9 mouse cellular contexts compared by ENCODE assay signal in genomic region chr16:11317324-11317723, GRCm38 (mm10). TPM values are rescaled to one million over a fixed set of nuclear protein-coding genes. Genes with fewer than 3 reads are reported as not detected.
DNase-seq lines count a peak whose midpoint lies in the region; ATAC-seq and TF ChIP-seq lines count a peak whose summit lies in the region.
"Had no signal": no experiment of that assay in that cellular context is flagged by ENCODE, and none has a peak within 500 bp of the region (broad histone marks: within the 10 kb centered on the region; RNA-seq: fewer than 3 reads in every experiment).

No protein-coding gene starts in this region.

- no peak overlapping the region for H3K9ac ChIP-seq in liver, postnatal 0 days (replicated peaks)
- no peak overlapping the region for H3K9ac ChIP-seq in liver, embryonic 12.5 days
- H3K9ac ChIP-seq in midbrain, embryonic 15.5 days: no peak overlapping the region
- H3K9ac ChIP-seq: midbrain, embryonic 12.5 days had no signal

- no peak for DNase-seq in gastrocnemius, adult 2 months
- DNase-seq in gastrocnemius, postnatal 10 days: no peak
- DNase-seq in liver, postnatal 0 days: peak; percentile 15
- peak; percentile 41 for DNase-seq in hindlimb bud, embryonic 11.5 days (ENCODE audit: extremely low spot score, low read depth, low spot score)
- peak; percentile 55 for DNase-seq in splenic B cell, adult 2 months (ENCODE audit: low read depth, low spot score)
- no peak for DNase-seq in yolk sac, embryonic 10.5 days (ENCODE audit: low spot score)

- H3K4me1 ChIP-seq in liver, postnatal 0 days (ENCODE audit: insufficient read depth): peaks cover 6% of the 10 kb centered on the region
- peaks cover 5% of the 10 kb centered on the region for H3K4me1 ChIP-seq in liver, embryonic 12.5 days
- 0 out of 2 replicates have a peak, but pooled peaks cover 4% of the 10 kb centered on the region for H3K4me1 ChIP-seq in midbrain, embryonic 15.5 days

- H3K27ac ChIP-seq in gastrocnemius, adult 2 months: 0 out of 2 replicates have a peak overlapping the region, but pooled peaks have one; percentile 6
- no peak overlapping the region for H3K27ac ChIP-seq in liver, postnatal 0 days (ENCODE audit: low read depth)
- H3K27ac ChIP-seq in liver, embryonic 12.5 days: no peak overlapping the region
- H3K27ac ChIP-seq in midbrain, embryonic 15.5 days: no peak overlapping the region
- H3K27ac ChIP-seq: midbrain, embryonic 12.5 days had no signal

- intact Hi-C loops in gastrocnemius, adult 2 months (cut with DNase I): no loop called here

- H3K4me3 ChIP-seq in gastrocnemius, adult 2 months: no peak overlapping the region
- H3K4me3 ChIP-seq in liver, postnatal 0 days (ENCODE audit: low read depth, low read length): no peak overlapping the region
- no peak overlapping the region for H3K4me3 ChIP-seq in liver, embryonic 12.5 days
- no peak overlapping the region for H3K4me3 ChIP-seq in midbrain, embryonic 15.5 days
- H3K4me3 ChIP-seq: midbrain, embryonic 12.5 days had no signal

- H3K9me3 ChIP-seq in liver, postnatal 0 days (ENCODE audit: low read length): no peaks in the 10 kb centered on the region
- no peaks in the 10 kb centered on the region for H3K9me3 ChIP-seq in liver, embryonic 12.5 days (replicated peaks)
- H3K9me3 ChIP-seq in midbrain, embryonic 15.5 days: no peaks in the 10 kb centered on the region
- H3K9me3 ChIP-seq: midbrain, embryonic 12.5 days had no signal

- TF ChIP-seq CTCF in gastrocnemius, adult 2 months (IDR thresholded peaks at IDR 0.05): no peak
- no peak for TF ChIP-seq CTCF in liver, postnatal 0 days (IDR thresholded peaks at IDR 0.05; ENCODE audit: low read depth)

- 33% methylated on average over 6 of the region's 6 CpGs for WGBS in liver, postnatal 0 days (ENCODE audit: insufficient replicate concordance)
- WGBS in liver, embryonic 12.5 days (ENCODE audit: insufficient replicate concordance): 48% methylated on average over 6 of the region's 6 CpGs
- WGBS in midbrain, embryonic 15.5 days: 76% methylated on average over 6 of the region's 6 CpGs

- ATAC-seq in liver, postnatal 0 days: peak; percentile 8; the same call in 1 of the 2 replicates
- no peak for ATAC-seq in liver, embryonic 12.5 days
- ATAC-seq in midbrain, embryonic 15.5 days (replicated peaks): no peak

- TF ChIP-seq EP300 in liver, postnatal 0 days (IDR thresholded peaks at IDR 0.05; ENCODE audit: low read depth): no peak

- H3K36me3 ChIP-seq in liver, postnatal 0 days (replicated peaks; ENCODE audit: insufficient read depth, low read length): no peaks in the 10 kb centered on the region
- H3K36me3 ChIP-seq in liver, embryonic 12.5 days: no peaks in the 10 kb centered on the region
- no peaks in the 10 kb centered on the region for H3K36me3 ChIP-seq in splenic B cell, adult 2 months (ENCODE audit: control insufficient read depth, insufficient read depth, low read length, poor library complexity, severe bottlenecking)
- H3K36me3 ChIP-seq in midbrain, embryonic 15.5 days (replicated peaks): no peaks in the 10 kb centered on the region
- H3K36me3 ChIP-seq: midbrain, embryonic 12.5 days had no signal

- H3K27me3 ChIP-seq in liver, postnatal 0 days (ENCODE audit: insufficient read depth, low read length): no peaks in the 10 kb centered on the region
- no peaks in the 10 kb centered on the region for H3K27me3 ChIP-seq in liver, embryonic 12.5 days (replicated peaks)
- H3K27me3 ChIP-seq in splenic B cell, adult 2 months (ENCODE audit: control insufficient read depth, insufficient read depth, low read length, poor library complexity, severe bottlenecking): no peaks in the 10 kb centered on the region
- no peaks in the 10 kb centered on the region for H3K27me3 ChIP-seq in midbrain, embryonic 15.5 days (replicated peaks)
- H3K27me3 ChIP-seq: midbrain, embryonic 12.5 days had no signal

- H3K4me2 ChIP-seq in liver, postnatal 0 days (ENCODE audit: low read depth, low read length): no peak overlapping the region
- H3K4me2 ChIP-seq in liver, embryonic 12.5 days: no peak overlapping the region
- H3K4me2 ChIP-seq in midbrain, embryonic 15.5 days: no peak overlapping the region
- H3K4me2 ChIP-seq: midbrain, embryonic 12.5 days had no signal

RNA-seq across cellular contexts. Expression of gene Tnfrsf17, which starts 3.7 kb away (rescaled TPM):
- not detected for total RNA-seq in gastrocnemius, adult 2 months (2021)
- under 1 TPM in 1 of 2 experiments, not detected in 1; 0.31 TPM for total RNA-seq in gastrocnemius, postnatal 10 days (2021)
- not detected in 2 replicates for polyA plus RNA-seq in liver, postnatal 0 days (2015; fragmentation: Nextera tagmentation; extraction: Ambion mirVana)
- polyA plus RNA-seq in liver, embryonic 12.5 days (2016; fragmentation: Nextera tagmentation; extraction: Ambion mirVana): not detected in 2 replicates
- polyA plus RNA-seq in midbrain, embryonic 15.5 days (2015; fragmentation: Nextera tagmentation; extraction: Ambion mirVana): 0.22 and 0.36 TPM in 2 replicates
- polyA plus RNA-seq: midbrain, embryonic 12.5 days had no signal

RNA-seq across cellular contexts. Expression of gene Snx29, which starts 5.4 kb away (rescaled TPM):
- total RNA-seq in gastrocnemius, adult 2 months (2021): 10 to 100 TPM in 1 of 2 experiments, 1 to 10 TPM in 1; 9.6 to 11.6 TPM
- total RNA-seq in gastrocnemius, postnatal 10 days (2021): 10 to 100 TPM; 12.9 to 16.0 TPM
- polyA plus RNA-seq in liver, postnatal 0 days (2015; fragmentation: Nextera tagmentation; extraction: Ambion mirVana): 1.7 and 2.3 TPM in 2 replicates
- polyA plus RNA-seq in liver, embryonic 12.5 days (2016; fragmentation: Nextera tagmentation; extraction: Ambion mirVana): 4.6 and 4.9 TPM in 2 replicates
- 20.4 and 22.7 TPM in 2 replicates for polyA plus RNA-seq in midbrain, embryonic 15.5 days (2015; fragmentation: Nextera tagmentation; extraction: Ambion mirVana)

Comparison
In these comparisons a context has a peak if more than half of its experiments do, and no peak if none do; other contexts are left out.
1. DNase-seq: peak in liver, postnatal 0 days (single experiment), hindlimb bud, embryonic 11.5 days (single experiment) and splenic B cell, adult 2 months (single experiment); none in gastrocnemius, adult 2 months (single experiment), gastrocnemius, postnatal 10 days (single experiment) and yolk sac, embryonic 10.5 days (single experiment).